Mouse (Mus musculus) gastrocnemius, postnatal 14 days (tissue): ENCODE results near the gene Prrg2. TPM values are rescaled to one million over a fixed set of nuclear protein-coding genes. Genes with fewer than 3 reads are reported as not detected.

Experiments used
- DNase-seq: peaks from one replicate; pipeline ENCODE4 v3.0.0; 2021; ENCODE audit warnings: mixed read lengths
- intact Hi-C: fragments of 180-260 bp; cut with DNase I; formaldehyde crosslinking; loops from one replicate; pipeline ENCODE4 v1.15.1; 2025; ENCODE audit warnings: low total_unique reads
- total RNA-seq, 2 experiments: library from RNA; stranded (reverse); gene quantifications; 2 replicates each; pipeline ENCODE4 v1.2.3; 2021

Prrg2 gene
- total RNA-seq, 2 experiments from 2014 or later = 7.2 to 7.6 TPM

GRCm38 (mm10) chr7:45067190-45067999 lies 4.9 kb upstream of the Prrg2 start:
- intact Hi-C loops = no loop called here
- no peak for DNase-seq

GRCm38 (mm10) chr7:45061532-45062075 lies 873 bp downstream of the Prrg2 start:
- DNase-seq = no peak
- intact Hi-C loops = no loop called here

- intact Hi-C loops = no loop called here
- DNase-seq = no peak
Observed at GRCm38 (mm10) chr7:45060632-45061122, 1.8 kb downstream of the Prrg2 start.

- intact Hi-C loops = no loop called here
Observed at GRCm38 (mm10) chr7:45058607-45059571, 3.6 kb downstream of the Prrg2 start.

GRCm38 (mm10) chr7:45056972-45057348 lies 5.5 kb downstream of the Prrg2 start:
- intact Hi-C loops = no loop called here
- DNase-seq = no peak

More at GRCm38 (mm10) chr7:45058607-45059571, 3.6 kb downstream of the Prrg2 start:
- DNase-seq = no peak

GRCm38 (mm10) chr7:45056329-45056971 lies 6.0 kb downstream of the Prrg2 start:
- no peak for DNase-seq
- intact Hi-C loops = no loop called here

GRCm38 (mm10) chr7:45053931-45054510 lies 8.5 kb downstream of the Prrg2 start:
- DNase-seq = peak; percentile 92
- intact Hi-C loops = no loop called here

GRCm38 (mm10) chr7:45053117-45053930 lies 9.2 kb downstream of the Prrg2 start:
- peak; percentile 85 for DNase-seq
- intact Hi-C loops = no loop called here

GRCm38 (mm10) chr7:45052862-45053116 lies 9.7 kb downstream of the Prrg2 start, which contains the start of gene Prr12:
Gene Prr12, minus strand, starts transcription at chr7:45052881.
- DNase-seq = no peak
- intact Hi-C loops = no loop called here

- DNase-seq = no peak
- intact Hi-C loops = no loop called here
Observed at GRCm38 (mm10) chr7:45052181-45052861, 10.2 kb downstream of the Prrg2 start.

GRCm38 (mm10) chr7:45051601-45051974 lies 10.9 kb downstream of the Prrg2 start:
- intact Hi-C loops = no loop called here
- no peak for DNase-seq

- peak; percentile 85 for DNase-seq
- intact Hi-C loops = no loop called here
Observed at GRCm38 (mm10) chr7:45050945-45051600, 11.4 kb downstream of the Prrg2 start.

- peak; percentile 70 for DNase-seq
- intact Hi-C loops = no loop called here
Observed at GRCm38 (mm10) chr7:45048923-45049657, 13.4 kb downstream of the Prrg2 start.

GRCm38 (mm10) chr7:45048001-45048890 lies 14.2 kb downstream of the Prrg2 start:
- DNase-seq = no peak
- intact Hi-C loops = no loop called here

GRCm38 (mm10) chr7:45047491-45047890 lies 15.0 kb downstream of the Prrg2 start:
- intact Hi-C loops = no loop called here
- no peak for DNase-seq

GRCm38 (mm10) chr7:45046853-45047350 lies 15.6 kb downstream of the Prrg2 start:
- intact Hi-C loops = no loop called here
- DNase-seq = no peak
